Comparison of ENCODE assay signal across 14 mouse cellular contexts in the genomic region with DNA sequence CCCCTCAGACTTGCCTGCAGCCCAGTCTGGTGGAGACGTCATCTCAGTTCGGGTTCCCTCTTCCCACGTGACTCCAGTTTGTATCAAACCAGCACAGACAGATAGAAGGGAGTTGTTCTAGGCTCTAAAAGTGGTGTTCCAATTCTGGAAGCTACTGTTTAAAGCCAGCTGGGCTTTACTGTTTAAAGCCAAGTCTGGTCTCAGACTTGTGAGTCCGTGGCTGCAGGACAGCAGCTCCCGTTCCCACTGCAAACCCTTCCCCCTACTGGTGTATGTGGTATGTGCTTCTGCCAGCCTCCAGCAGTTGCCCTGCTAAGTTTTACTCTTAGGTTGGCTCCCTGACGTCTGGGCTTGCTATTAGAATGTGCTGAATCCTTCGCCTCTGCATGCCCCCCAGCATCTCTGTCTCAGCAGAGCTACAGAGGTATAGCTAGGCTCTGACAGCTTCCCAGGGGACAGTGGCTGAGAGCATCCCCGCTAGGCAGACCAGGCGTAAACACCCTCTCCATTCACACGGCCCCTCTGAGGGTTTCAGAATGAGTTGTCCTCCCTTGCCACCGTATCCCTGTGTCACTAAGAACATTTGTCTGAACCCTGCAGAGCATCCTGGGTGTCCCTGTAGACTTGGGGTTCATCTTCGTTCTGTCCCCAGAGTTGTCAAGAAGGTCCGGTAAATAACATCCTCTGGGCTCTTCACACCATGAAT. TPM values are rescaled to one million over a fixed set of nuclear protein-coding genes. Genes with fewer than 3 reads are reported as not detected.
DNase-seq lines count a peak whose midpoint lies in the region; ATAC-seq lines count a peak whose summit lies in the region.
"Had no signal": no experiment of that assay in that cellular context is flagged by ENCODE, and none has a peak within 500 bp of the region (broad histone marks: within the 10 kb centered on the region; RNA-seq: fewer than 3 reads in every experiment).

No protein-coding gene starts in this region.

- DNase-seq in frontal cortex, postnatal 14 days (ENCODE audit: low spot score in 2 of 2), result no peak
- DNase-seq in layer of hippocampus, adult 9-11 months, result peak; percentile 35
- no peak for DNase-seq in layer of hippocampus, adult 9-10 months (ENCODE audit: low spot score)
- DNase-seq in right cerebral cortex, adult 18-20 months, result peak; percentile 47
- no peak for DNase-seq in right cerebral cortex, postnatal 4 days
- DNase-seq in telencephalon, adult 2 months (ENCODE audit: low read depth, low spot score), result peak; percentile 64
- DNase-seq in urinary bladder, adult 2 months (ENCODE audit: low spot score), result no peak
- DNase-seq: adrenal gland, adult 2 months; cerebellum, adult 18-20 months; liver, embryonic 13.5 days; thymus, postnatal 25 days had no signal

- ATAC-seq in frontal cortex, adult (ENCODE audit: low TSS enrichment), result peak; percentile 32
- ATAC-seq: Patski had no signal

RNA-seq across cellular contexts. Expression of a gene that starts 39.6 kb away (rescaled TPM):
- polyA plus RNA-seq in urinary bladder, adult 2 months (2012; rRNA removed), result 0.08 and 0.13 TPM in 2 replicates
- polyA plus RNA-seq: Patski; stomach, embryonic 14.5 days had no signal

RNA-seq across cellular contexts. Expression of a gene that starts 44.5 kb away (rescaled TPM):
- 0.80 and 0.99 TPM in 2 replicates for polyA plus RNA-seq in urinary bladder, adult 2 months (2012; rRNA removed)

Comparison
In these comparisons a context has a peak if more than half of its experiments do, and no peak if none do; other contexts are left out.
1. DNase-seq: peak in layer of hippocampus, adult 9-11 months (single experiment), right cerebral cortex, adult 18-20 months (single experiment) and telencephalon, adult 2 months (single experiment); none in frontal cortex, postnatal 14 days (0 of 2), layer of hippocampus, adult 9-10 months (single experiment), right cerebral cortex, postnatal 4 days (single experiment) and urinary bladder, adult 2 months (single experiment).